Mouse (Mus musculus): ENCODE measurements around the gene Zcchc10. TPM values are rescaled to one million over a fixed set of nuclear protein-coding genes. Genes with fewer than 3 reads are reported as not detected.
"Not testable (repeated sequence)": the region's sequence is repeated elsewhere in the genome, so short reads cannot be mapped to it uniquely, and the experiment has no call there.

Gene Zcchc10
- total and polyA plus RNA-seq, 2 experiments from 2014 or later: 0.89 to 13.6 TPM

DNA sequence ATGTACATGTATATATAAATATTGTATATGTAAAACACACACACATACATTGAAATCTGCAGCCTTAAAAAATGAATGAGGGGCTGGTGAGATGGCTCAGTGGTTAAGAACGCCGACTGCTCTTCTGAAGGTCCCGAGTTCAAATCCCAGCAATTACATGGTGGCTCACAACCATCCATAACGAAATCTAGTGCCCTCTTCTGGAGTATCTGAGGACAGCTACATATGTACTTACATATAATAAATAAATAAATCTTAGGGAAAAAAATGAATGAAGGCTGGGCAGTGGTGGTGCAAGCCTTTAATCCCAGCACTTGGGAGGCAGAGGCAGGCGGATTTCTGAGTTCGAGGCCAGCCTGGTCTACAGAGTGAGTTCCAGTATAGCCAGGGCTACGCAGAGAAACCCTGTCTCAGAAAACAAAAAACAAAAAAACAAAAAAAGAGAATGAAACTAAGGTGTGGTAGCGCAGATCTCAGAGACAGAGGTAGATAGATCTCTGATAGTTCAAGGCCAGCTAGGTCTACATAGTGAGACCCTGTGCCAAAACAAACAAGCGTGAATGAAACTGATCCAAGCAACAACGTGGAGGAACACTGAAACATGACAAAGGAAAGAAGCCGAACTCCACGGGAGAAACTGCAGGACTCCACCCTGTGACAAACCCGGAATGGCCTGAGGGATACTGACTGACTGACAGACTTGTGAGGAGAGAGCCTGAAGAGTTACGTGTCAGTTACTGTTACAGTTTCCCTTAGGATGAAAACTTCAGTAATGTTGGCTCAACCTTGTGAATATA lies 20.2 kb upstream of the Zcchc10 start:
- Histone ChIP-seq H3K9me3 (ENCODE audit: low read length) (no peaks in the 10 kb centered on the region), H3K4me1 (ENCODE audit: insufficient read depth, low read length) (peaks cover 8% of the 10 kb centered on the region; the same call in 1 of the 2 replicates), H3K4me2 (ENCODE audit: low read depth, low read length) (no peak overlapping the region), H3K27me3 (ENCODE audit: insufficient read depth, low read length) (no peaks in the 10 kb centered on the region), H3K9ac (replicated peaks; ENCODE audit: low read length) (no peak overlapping the region), H3K4me3 (ENCODE audit: low read length) (no peak overlapping the region), H3K27ac (no peak overlapping the region), H3K36me3 (ENCODE audit: insufficient read depth, low read length) (no peaks in the 10 kb centered on the region)
- no peak for TF ChIP-seq CTCF (IDR thresholded peaks at IDR 0.05; ENCODE audit: low read depth)
- DNase-seq (ENCODE audit: low spot score) (no peak), ATAC-seq (no peak)
- 84% methylated on average over 14 of the region's 14 CpGs for WGBS

GRCm38 (mm10) chr11:53306965-53307364 lies 17.5 kb upstream of the Zcchc10 start:
- Histone ChIP-seq H3K36me3 (ENCODE audit: insufficient read depth, low read length) (no peaks in the 10 kb centered on the region), H3K27me3 (ENCODE audit: insufficient read depth, low read length) (no peaks in the 10 kb centered on the region), H3K4me2 (ENCODE audit: low read depth, low read length) (no peak overlapping the region), H3K27ac (no peak overlapping the region), H3K4me3 (ENCODE audit: low read length) (no peak overlapping the region), H3K4me1 (ENCODE audit: insufficient read depth, low read length) (no peaks in the 10 kb centered on the region), H3K9ac (replicated peaks; ENCODE audit: low read length) (no peak overlapping the region), H3K9me3 (ENCODE audit: low read length) (no peaks in the 10 kb centered on the region)
- TF ChIP-seq CTCF (IDR thresholded peaks at IDR 0.05; ENCODE audit: low read depth): no peak
- 77% methylated on average over 2 of the region's 2 CpGs for WGBS
- no peak for ATAC-seq
- no peak for DNase-seq (ENCODE audit: low spot score)

- DNase-seq (ENCODE audit: low spot score) (no peak), ATAC-seq (no peak)
- no peak overlapping the region for H3K4me3 ChIP-seq (ENCODE audit: low read length)
- no peak overlapping the region for H3K27ac ChIP-seq
- 58% methylated on average over 10 of the region's 10 CpGs for WGBS
- no peak for TF ChIP-seq CTCF (IDR thresholded peaks at IDR 0.05; ENCODE audit: low read depth)
- no peak overlapping the region for H3K9ac ChIP-seq (replicated peaks; ENCODE audit: low read length)
- H3K4me1 ChIP-seq (ENCODE audit: insufficient read depth, low read length): no peaks in the 10 kb centered on the region
- H3K9me3 ChIP-seq (ENCODE audit: low read length): no peaks in the 10 kb centered on the region
- H3K27me3 ChIP-seq (ENCODE audit: insufficient read depth, low read length): no peaks in the 10 kb centered on the region
- no peak overlapping the region for H3K4me2 ChIP-seq (ENCODE audit: low read depth, low read length)
- H3K36me3 ChIP-seq (ENCODE audit: insufficient read depth, low read length): no peaks in the 10 kb centered on the region
Observed at GRCm38 (mm10) chr11:53307558-53308065, 16.9 kb upstream of the Zcchc10 start.

GRCm38 (mm10) chr11:53308251-53308864 lies 16.1 kb upstream of the Zcchc10 start:
- Histone ChIP-seq H3K4me1 (ENCODE audit: insufficient read depth, low read length) (no peaks in the 10 kb centered on the region), H3K27ac (no peak overlapping the region; the same call in 1 of the 2 replicates), H3K9ac (replicated peaks; ENCODE audit: low read length) (no peak overlapping the region), H3K9me3 (ENCODE audit: low read length) (no peaks in the 10 kb centered on the region), H3K27me3 (ENCODE audit: insufficient read depth, low read length) (no peaks in the 10 kb centered on the region), H3K4me2 (ENCODE audit: low read depth, low read length) (no peak overlapping the region), H3K4me3 (ENCODE audit: low read length) (no peak overlapping the region), H3K36me3 (ENCODE audit: insufficient read depth, low read length) (no peaks in the 10 kb centered on the region)
- ATAC-seq (no peak), DNase-seq (ENCODE audit: low spot score) (no peak)
- TF ChIP-seq CTCF (IDR thresholded peaks at IDR 0.05; ENCODE audit: low read depth): no peak

DNA sequence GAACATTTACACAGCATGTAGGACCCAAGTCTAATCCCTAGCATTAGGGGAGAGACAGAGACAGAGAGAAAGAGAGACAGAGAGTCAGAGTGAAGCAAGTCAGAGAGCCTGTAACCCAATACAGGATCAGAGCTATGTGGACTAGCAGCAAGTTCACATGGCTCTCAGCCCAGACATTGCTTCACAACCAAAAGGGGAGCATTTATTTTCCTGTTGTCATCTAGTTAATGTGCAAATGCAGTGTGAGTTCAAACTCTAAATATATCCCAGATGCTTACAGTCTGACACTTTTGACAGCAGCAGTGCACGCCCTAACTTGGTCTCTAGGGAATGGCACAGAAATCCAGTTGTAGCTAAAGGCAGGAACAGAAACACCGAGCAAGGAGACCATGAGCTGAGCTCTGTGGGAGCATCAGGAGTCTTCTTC lies 15.6 kb upstream of the Zcchc10 start:
- no peak overlapping the region; the same call in 1 of the 2 replicates for H3K27ac ChIP-seq
- DNase-seq (ENCODE audit: low spot score) (no peak), ATAC-seq (no peak)
- H3K27me3 ChIP-seq (ENCODE audit: insufficient read depth, low read length): no peaks in the 10 kb centered on the region
- no peaks in the 10 kb centered on the region for H3K9me3 ChIP-seq (ENCODE audit: low read length)
- no peak overlapping the region for H3K9ac ChIP-seq (replicated peaks; ENCODE audit: low read length)
- H3K4me2 ChIP-seq (ENCODE audit: low read depth, low read length): no peak overlapping the region
- TF ChIP-seq CTCF (IDR thresholded peaks at IDR 0.05; ENCODE audit: low read depth): no peak
- 68% methylated on average over 2 of the region's 2 CpGs for WGBS
- H3K4me3 ChIP-seq (ENCODE audit: low read length): no peak overlapping the region
- no peaks in the 10 kb centered on the region for H3K4me1 ChIP-seq (ENCODE audit: insufficient read depth, low read length)
- H3K36me3 ChIP-seq (ENCODE audit: insufficient read depth, low read length): no peaks in the 10 kb centered on the region

DNA sequence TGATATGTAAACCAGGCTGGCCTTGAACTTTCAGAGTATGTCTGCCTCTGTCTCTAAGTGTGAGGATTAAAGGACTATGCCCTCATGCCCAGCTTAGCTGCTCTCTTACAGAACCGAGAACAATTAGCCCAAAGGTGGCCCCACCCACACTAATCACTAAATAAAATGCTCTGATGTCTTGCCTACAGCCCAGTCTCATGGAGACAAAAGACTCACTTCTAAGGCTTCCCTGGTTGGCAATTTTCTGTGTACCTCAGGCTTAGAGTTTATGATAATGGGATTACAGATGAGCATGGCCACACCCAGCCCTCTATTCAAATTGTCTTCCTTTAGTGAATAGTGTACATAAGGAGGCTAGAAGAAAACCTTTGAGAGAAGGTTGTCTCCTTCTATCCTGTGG lies 13.1 kb upstream of the Zcchc10 start:
- 57% methylated on average over 1 of the region's 1 CpGs for WGBS
- Histone ChIP-seq H3K4me2 (ENCODE audit: low read depth, low read length) (no peak overlapping the region), H3K9me3 (ENCODE audit: low read length) (no peaks in the 10 kb centered on the region), H3K4me1 (ENCODE audit: insufficient read depth, low read length) (no peaks in the 10 kb centered on the region), H3K27me3 (ENCODE audit: insufficient read depth, low read length) (no peaks in the 10 kb centered on the region), H3K9ac (replicated peaks; ENCODE audit: low read length) (no peak overlapping the region), H3K36me3 (ENCODE audit: insufficient read depth, low read length) (no peaks in the 10 kb centered on the region), H3K27ac (no peak overlapping the region), H3K4me3 (ENCODE audit: low read length) (no peak overlapping the region)
- ATAC-seq (no peak), DNase-seq (ENCODE audit: low spot score) (no peak)
- no peak for TF ChIP-seq CTCF (IDR thresholded peaks at IDR 0.05; ENCODE audit: low read depth)

GRCm38 (mm10) chr11:53312823-53313222 lies 11.7 kb upstream of the Zcchc10 start:
- not testable (repeated sequence) for ATAC-seq; H3K4me1 ChIP-seq (ENCODE audit: insufficient read depth, low read length); H3K27me3 ChIP-seq (ENCODE audit: insufficient read depth, low read length); H3K4me2 ChIP-seq (ENCODE audit: low read depth, low read length); H3K36me3 ChIP-seq (ENCODE audit: insufficient read depth, low read length); H3K9me3 ChIP-seq (ENCODE audit: low read length); H3K9ac ChIP-seq (replicated peaks; ENCODE audit: low read length); H3K27ac ChIP-seq; H3K4me3 ChIP-seq (ENCODE audit: low read length); DNase-seq (ENCODE audit: low spot score)
- 75% methylated on average over 1 of the region's 1 CpGs for WGBS

All from hindbrain, postnatal 0 days (tissue).